Mouse (Mus musculus) right cerebral cortex, postnatal 4 days (tissue): ENCODE results near the gene Ccr6.

Experiments
- DNase-seq: peaks from one replicate; pipeline ENCODE4 v3.0.0-alpha.2; 2022

Ccr6 gene

DNA sequence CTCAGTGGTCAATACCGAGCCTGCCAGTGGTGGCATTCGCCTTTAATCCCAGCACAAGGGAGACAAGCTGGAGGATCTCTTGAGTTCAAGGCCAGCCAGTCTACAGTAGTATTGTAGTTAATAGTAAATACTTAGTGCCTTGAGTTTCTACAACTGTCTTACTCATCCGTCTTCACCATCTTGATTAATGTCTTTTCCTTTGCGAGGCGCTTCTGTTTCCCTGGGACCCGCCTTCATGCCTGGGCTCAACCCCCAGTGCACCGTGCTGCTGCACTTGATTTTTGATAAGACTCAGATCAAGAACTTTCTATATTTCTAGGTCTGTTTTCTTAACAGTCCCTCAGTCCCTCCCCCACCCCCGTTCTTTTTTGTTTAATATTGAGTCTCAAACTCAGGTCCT, 49.2 kb downstream of the Ccr6 start:
- DNase-seq: no peak

DNA sequence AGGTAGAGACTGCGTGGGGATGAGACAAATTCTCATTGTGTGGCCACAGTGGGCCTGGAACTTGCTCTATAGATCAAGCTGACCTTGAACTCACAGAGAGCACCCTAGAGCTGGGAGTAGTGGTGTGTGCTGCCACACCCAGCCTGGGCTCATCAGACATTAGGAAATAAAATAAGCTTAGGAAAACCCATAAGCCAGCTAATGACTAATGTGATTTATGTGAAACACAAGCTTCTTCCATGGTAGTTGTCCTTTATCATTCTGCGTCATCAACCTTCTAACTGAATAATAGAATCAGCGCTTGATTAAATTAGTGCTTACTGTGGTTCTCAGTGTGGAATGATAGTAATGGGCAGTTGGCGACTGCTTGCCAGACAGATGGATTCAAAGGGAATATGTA, 51.1 kb downstream of the Ccr6 start:
- no peak for DNase-seq

DNA sequence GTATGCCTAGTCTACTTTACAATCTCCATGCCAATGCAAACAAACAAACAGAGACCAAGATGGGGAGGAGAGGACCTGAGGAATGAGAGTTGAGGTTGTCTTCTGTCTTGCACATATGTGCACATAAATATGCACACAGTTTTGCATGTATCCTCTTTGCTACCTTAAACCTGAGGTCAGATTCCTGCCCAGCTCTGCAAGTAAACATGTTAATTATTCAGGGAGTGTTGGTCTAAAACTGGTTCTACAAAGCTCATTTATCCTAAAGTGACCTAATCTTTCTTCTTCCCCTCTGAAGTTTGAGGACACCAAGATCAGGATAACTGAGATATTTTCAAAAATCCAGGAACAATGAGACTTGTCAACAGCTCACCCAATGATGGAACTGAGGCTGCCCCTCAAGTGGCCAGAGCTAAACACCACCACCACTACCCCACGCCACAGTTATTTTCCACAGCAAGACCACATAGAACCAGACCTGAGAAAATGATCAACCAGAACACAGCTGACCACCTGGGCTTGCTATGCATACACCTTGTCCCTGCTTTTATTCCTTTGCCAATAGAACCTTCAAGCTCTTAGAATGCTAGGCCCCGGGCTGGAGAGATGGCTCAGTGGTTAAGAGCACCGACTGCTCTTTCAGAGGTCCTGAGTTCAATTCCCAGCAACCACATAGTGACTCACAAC, 54.3 kb downstream of the Ccr6 start:
- DNase-seq: no peak

DNA sequence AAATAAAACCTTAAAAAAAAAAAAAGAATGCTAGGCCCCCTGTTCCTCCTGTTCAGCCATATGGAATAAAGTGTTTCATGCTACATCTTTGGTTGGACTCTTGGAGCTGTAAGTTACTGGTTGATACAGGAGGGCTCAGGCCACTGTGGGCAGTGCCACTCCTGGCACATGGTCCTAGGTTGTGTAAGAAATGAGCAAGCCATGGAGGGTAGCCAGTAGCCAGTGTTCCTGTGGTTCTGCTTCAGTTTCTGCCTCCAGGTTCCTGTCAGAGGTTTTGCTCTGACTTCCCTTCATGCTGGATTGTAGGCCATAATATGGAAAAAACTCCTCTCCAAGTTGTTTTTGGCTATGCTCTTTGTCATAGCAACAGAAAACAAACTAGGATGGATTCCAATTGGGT, 54.9 kb downstream of the Ccr6 start:
- no peak for DNase-seq

DNA sequence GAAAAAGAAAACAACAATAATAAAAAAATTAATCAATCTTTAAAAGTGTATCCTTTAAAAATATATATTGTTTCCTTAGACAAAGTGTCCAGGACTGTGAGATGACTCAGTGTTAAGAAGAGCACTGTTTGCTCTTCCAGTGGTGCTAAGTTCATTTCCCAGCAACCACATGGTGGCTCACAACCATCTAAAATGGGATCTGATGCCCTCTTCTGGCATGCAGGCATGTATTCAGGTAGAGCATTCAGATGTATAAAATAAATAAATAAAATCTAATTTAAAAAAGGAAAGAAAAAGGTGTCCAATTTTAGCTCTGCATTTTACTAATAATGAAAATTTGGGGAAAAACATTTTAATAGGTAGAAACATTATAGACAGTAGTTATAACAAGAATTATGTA, 60.0 kb downstream of the Ccr6 start:
- DNase-seq: no peak

DNA sequence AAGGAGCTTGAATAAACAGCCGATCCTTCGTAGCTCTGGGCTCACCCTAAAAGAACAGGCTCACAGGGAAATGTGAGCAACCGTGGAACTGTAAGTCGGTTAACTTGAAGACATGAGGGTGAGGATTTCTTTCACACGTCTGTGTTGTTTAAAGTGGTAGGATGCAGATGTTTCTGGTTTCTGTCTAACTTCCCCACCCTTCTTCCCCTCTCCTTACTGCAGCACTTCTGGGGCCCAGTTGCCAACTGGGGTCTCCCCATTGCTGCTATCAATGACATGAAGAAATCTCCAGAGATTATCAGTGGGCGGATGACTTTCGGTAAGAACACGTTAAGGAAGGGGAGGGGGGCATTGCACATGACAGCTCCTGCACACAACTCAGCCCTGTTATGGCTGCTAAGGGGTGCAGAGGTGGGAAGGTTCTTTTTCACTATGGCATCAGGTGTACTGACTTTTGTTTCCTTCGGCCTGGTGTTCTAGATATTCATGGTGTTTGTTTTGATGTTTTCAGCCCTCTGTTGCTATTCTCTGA, 60.5 kb downstream of the Ccr6 start:
- DNase-seq: no peak

DNA sequence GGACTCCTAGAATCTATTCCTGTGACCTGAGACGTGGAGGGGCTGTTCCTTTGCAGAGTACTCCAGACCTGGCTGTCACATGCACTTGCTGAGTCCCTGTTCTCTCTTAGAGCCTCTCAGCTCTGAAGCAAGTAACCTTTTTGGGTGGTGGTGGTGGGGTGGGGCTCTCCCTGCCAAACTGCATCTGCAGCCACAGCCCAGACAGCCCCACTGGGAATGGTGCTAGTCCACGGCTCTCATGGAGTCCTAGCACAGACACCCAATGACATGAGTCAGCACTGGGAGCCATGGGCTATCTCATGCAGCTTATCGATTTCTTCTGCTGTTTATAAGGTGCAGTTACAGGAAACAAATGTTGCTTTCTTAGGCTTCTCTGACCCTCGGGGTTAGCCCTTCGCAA, 61.9 kb downstream of the Ccr6 start:
- DNase-seq: no peak

DNA sequence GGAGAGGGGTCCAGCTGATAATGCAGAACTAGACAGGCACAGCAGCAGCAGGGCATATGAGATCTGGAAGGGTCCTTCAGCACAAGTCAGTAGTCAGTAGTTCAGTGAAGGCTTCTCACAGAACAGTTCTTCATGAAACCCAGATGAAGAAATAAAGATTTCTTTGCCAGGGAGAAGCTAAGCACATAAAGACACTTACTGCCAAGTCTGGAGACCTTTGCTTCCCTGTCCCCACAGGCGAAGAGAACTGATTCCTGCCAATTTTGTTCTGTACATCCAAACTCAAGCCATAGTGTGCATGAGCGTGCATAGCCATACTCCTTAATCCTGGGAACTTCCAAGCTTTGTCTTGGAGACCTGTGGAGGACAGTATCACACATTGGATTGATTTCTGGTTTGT, 62.4 kb downstream of the Ccr6 start:
- DNase-seq: no peak

DNA sequence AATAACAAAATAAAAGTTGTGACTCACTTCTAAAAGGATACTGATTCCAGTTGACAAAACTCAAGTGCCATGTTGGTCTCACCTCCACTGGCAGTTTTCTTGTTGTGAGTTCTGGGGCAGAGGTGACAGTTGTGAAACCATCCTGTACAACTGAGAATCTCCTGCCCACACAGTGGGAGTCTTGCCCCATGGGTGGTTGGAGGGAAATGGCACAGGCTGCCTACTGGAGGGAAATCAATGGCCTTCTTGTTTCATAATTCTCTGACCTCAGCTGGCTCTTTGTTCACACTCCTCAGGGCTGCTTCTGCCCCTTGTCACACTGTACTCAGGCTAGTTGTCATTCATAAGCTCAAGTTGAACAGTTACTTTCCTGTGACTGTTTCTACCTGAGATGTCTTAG, 63.7 kb downstream of the Ccr6 start:
- DNase-seq: no peak

DNA sequence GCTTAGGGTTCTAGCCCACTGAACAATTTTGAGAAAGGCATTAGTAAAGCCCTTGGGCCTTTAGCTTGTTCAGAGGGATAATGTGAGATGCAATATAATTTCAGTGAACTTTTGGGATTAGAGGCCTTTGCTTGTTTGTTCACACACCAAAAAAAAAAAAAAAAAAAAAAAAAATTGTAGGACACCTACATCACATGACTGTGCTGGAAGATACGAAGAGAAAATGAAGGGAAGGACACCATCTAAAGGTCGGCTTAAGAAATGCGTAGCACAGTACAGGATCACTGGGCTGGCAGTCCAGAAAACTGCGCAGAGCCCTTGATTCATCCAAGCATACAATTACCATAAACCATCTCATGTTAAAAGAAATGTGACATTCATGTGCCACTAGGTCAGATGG, 65.7 kb downstream of the Ccr6 start:
- no peak for DNase-seq

DNA sequence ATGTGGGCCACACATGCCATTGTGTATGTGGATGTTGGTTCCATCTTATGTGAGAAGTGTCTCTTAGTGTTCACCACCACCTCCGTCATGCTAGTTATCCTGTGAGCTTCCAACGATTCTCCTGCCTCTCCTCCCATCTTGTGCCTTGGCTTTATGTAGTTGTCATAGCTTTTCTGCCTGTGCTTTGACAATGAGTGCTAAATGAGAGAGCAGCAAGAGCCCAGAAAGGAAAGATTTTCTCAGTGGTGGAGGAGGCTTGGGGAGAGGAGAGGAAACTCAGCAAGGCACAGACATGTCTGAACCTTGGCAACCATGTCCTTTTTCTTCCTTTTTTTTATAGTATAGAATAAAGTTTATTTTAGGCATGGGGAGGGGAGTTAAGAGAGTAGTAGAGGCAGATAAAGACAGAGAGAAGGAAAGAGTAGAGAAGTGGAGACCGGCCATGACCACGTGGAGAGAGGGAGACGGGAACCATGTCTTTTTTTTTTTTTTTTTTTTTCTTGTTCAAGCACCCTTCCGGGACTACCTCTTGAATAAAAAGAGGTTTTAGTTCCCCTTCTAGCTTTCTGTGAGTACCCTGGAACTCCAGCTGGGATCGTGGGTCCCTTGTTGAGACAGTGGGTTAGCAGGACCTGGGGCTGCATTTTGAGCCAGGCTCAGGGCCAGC, 67.1 kb downstream of the Ccr6 start:
- no peak for DNase-seq

DNA sequence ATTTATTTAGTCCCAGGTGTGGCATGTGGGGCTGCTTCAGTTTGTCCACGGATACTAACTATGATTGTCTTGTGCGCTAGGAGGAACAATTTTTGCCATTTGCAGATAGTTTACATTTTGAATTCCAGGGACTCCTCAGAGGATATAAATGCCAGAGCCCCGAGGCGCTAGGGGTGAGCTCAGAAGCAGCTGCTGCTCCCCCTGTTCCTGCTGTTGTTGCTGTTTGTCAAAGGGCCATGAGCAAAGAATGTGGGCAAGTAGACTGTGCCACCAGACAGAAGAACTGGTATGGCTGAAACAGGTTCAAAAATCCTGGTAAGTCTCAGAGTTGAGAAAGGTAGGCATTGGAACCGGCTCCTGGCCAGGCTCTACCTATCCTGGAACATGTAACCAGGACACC, 67.8 kb downstream of the Ccr6 start:
- DNase-seq: no peak

DNA sequence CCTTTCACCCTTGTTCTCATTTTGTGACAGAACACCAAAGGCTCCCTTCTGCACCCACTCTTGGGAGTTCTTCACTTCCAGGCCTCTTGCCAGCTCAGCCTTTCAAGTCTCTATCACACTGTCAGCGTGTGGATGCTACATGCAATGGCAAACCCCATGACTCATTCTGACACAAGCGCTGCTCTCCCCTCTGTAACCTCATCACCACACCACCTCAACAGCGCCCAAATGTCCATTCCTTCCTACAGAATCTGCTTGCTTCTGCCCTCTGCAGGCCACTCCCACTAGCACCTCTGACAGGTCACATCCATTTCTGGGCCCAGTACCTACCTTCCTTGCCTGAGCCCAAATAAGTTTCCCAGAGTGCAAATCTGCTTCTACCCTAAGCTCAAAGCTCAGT, 70.0 kb downstream of the Ccr6 start:
- DNase-seq: no peak
